Mouse (Mus musculus) heart, postnatal 4 days (tissue): Measurements from ENCODE around the gene Fkbp5. TPM values are rescaled to one million over a fixed set of nuclear protein-coding genes. Genes with fewer than 3 reads are reported as not detected.

Experiments used
- DNase-seq: peaks from one replicate; pipeline ENCODE4 v3.0.0; 2021
- total RNA-seq, 2 experiments: library from RNA; stranded (reverse); gene quantifications; 2 replicates each; pipeline ENCODE4 v1.2.3; 2021

Gene Fkbp5
- total RNA-seq, 2 experiments from 2014 or later = 21.4 to 22.0 TPM

DNA sequence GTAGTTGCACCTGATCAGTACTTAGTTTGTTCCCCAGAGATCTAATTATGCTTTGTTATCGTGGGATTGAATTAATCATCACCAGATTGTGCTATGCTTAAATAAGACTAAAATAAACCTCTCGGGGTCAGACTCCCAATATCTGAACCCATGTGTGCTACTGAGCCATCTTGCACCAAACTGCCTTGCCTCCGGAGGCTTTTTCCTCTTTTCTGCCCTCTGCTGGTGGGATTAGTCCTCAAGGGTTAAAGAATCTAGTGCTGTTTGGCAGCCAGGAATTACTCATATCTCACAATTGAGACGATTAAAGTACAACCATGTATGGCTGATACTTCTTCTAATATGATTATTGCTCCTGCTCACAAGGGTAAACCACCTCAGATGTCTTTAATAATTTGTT is 62.2 kb downstream of the Fkbp5 start:
- DNase-seq = peak; percentile 68

DNA sequence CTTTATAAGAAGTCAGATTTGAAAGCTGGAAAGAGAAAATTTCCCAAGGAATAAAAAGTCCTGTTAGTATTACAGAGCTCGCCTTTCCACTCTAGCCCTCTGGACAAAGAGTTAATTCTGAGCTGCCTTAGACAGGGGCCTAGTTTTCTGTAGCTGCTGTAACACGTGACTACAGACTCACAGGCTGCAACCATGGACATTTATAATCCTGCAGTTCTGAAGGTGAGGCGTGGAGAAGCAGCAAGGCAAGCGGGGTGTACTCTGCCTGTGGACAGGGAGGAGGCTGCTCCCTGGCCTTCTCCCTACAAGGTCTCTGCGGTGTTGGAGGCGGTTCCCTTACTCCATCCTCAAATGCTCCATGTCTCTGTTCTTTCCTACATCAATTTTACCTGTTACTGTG is 64.4 kb downstream of the Fkbp5 start:
- no peak for DNase-seq

DNA sequence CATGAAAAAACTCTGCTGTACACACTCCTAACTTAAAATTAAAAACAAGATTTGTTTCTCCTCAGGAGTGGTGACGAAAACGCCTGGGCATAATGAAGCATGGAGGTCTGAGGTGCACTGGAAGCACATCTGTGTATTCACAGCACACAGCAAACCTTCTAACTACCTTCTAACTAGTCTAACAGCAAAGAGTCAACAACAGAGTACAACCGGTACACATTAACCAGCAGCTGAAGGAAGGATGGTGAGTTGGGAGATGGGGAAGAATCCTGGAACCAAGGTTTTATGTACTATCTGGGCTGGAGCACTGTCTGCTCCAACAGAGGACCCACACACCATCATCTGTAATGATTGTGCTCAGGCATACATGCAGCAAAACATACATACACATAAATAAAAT is 65.4 kb downstream of the Fkbp5 start:
- DNase-seq = no peak

DNA sequence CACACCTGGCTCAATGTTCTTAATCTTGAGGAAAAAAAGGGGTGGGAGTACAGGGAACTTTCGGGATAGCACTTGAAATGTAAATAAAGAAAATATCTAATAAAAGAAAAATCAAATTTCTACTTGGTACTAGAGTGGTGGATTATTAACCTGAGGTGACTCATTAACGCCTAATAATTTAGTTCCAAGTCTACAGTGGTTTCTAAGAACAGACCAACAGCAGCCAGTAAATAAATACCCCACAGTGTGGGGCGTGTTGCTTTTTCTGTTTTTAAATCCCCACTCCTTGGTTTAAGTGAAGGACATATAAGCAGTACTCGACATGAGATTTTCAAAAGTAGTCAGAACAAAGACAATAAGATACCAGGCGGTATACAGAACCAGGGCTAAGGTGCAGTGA is 65.8 kb downstream of the Fkbp5 start:
- DNase-seq = no peak

DNA sequence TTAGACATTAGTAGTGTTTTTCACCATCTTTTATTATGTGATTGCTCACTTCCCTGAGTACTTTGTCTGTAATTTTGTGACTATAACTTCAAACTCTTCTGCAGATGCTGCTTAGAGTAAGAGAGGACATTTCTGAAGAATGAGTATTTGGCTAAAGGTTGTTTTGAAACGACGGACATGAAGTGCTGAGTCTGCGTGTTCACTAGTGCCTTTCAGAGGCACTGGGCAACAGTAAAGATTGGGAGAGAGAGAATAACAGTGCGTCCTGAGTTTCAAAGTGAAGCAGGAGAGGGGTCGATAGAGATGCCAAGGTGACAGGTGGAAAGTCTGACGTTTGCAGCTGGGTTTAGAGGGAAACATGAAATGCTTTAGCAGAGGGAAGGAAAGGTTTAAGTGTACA is 69.1 kb downstream of the Fkbp5 start:
- DNase-seq = no peak

- DNase-seq = no peak
Observed at GRCm38 (mm10) chr17:28447789-28448188, 69.5 kb downstream of the Fkbp5 start.

GRCm38 (mm10) chr17:28446820-28447168 is 70.5 kb downstream of the Fkbp5 start:
- no peak for DNase-seq

- no peak for DNase-seq
Observed at GRCm38 (mm10) chr17:28445886-28446819, 71.2 kb downstream of the Fkbp5 start.

DNA sequence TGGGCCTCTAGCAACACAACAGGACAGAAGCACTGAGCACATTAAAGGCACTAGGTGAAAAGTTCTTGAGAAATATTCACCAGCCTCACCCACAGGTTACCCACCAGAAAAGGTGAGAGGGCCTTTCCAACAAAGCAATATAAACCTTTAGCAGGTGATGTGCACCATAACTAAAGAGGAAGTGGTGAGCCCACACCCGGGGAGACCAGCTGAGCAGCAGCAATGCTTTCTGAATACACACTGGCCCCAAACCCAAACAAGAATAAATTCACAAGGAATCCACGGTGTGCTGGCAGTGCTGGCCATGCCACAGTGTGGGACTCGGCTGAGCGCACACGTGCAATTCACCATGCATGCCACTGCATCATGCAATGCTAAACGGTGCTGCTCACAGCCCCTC is 74.7 kb downstream of the Fkbp5 start:
- no peak for DNase-seq

- no peak for DNase-seq
Observed at GRCm38 (mm10) chr17:28438342-28439115, 78.8 kb downstream of the Fkbp5 start.

GRCm38 (mm10) chr17:28437938-28438337 is 79.4 kb downstream of the Fkbp5 start:
- DNase-seq = no peak

- DNase-seq = no peak
Observed at GRCm38 (mm10) chr17:28434921-28435485, 82.3 kb downstream of the Fkbp5 start.

- no peak for DNase-seq
Observed at GRCm38 (mm10) chr17:28433029-28433428, 84.3 kb downstream of the Fkbp5 start.

DNA sequence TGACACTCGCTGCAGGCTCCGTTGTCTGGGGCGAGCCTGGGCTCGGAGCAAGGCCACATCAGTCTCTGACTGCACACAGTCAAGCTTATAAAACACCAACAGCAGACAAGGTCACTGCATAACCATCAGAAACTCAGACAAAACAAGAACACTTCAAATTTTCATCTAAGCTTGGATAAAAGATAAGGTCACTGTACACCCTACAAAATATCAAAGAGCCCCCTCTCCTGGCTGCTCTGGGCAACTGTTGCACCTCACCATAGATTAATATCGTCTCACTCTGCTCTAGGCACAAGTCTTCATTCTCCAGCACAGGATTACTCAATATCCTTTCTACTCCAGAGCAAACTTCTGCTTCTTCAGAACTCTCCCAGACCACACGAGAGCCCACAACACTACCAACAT is 85.4 kb downstream of the Fkbp5 start:
- no peak for DNase-seq

- no peak for DNase-seq
Observed at GRCm38 (mm10) chr17:28431038-28431437, 86.3 kb downstream of the Fkbp5 start.

- DNase-seq = peak; percentile 67
Observed at GRCm38 (mm10) chr17:28428474-28429258, 88.7 kb downstream of the Fkbp5 start.

DNA sequence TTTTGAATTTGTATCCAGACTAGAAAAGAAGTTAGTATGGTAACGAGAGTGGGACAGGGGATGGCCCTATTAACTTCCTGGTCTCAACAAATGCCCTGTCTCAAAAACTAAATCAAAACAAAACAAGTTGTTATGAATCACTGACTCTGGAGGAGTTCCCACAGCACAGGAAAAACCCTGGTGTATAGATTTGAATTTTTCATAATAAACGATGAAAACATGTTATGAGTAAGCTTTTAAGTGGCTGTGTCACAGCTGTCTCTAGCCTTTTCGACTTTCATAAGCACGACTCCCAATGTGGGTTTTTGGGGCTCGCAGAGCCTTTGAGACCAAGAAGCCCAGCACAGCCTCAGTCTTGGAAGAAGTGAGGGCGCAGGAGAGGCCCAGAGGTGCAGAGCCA is 89.7 kb downstream of the Fkbp5 start:
- DNase-seq = no peak

DNA sequence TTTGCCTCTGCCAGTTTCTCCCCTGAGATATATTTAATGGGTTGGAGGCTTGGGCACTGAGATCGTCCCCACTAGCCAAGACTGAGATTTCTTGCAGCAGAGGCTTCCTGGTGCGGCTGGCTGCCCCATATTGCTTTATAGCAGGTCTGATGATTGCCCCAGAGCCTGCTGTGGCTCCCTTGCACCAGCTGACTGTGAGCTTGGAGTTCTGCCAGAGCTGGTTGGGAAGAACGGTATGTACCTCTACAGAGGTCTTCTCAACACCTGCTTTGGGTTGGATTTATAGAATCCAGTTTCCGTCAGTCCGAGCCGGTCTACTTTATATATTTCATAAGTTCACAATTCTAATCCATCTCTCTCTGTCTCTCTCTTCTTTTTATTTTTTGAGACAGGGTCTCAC is 93.0 kb downstream of the Fkbp5 start:
- peak; percentile 66 for DNase-seq

DNA sequence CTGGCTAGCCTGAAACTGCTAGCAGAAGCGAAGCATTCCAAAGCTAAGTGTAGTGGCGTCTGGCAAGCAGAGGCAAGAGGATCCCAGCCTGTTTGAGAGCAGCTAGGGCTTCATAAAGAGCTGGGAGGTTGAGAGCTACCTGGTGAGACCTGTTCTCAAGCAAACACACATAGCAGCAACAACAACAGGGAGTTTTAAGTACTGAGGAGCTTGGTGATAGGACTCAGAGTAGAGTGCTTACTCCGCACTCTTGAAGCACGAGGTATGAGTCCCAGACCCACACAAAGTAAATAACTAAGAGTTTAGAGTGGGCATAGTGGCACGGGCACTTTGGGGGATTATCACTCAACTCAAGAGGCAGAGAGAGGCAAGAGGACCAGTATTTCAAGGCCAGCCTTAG is 96.3 kb downstream of the Fkbp5 start:
- no peak for DNase-seq

DNA sequence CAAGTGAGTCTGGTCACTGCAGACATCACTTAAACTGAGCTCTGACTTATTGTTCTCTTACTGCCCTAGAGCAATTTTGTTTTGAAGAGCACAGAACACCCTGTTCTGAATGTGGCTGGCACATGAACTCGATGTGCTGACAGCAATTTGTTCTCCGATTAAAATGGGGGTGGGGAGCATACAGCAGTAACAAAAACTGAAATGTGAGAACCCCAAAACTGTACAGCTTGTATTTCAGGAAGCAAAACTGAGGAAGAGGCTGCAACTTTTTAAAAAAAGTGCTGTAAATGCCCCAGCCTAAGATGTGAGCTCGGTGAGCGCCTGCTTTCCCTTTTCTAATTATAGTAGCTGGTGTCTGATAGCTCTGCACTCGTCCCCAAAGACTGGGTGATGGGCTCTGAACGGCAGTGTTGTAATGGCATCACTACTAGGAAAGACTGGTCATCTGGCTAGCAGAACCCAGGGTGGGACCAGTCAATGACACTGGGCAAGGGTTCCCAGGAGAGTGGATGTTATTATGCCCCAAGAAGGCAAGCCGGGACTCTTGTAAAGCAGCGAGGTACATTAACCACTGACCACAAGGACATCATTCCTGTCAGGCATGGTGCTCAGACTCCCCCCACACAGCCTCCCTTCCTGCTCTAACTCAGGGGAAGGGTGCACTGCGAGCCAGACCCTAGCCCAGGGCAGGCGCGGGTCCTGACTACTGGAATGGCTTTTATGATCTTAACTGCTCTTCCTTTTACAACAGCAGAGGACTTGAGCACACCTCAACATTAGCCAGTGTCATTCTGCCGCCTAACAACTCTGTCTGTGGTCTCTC is 96.9 kb downstream of the Fkbp5 start:
- DNase-seq = peak; percentile 38

GRCm38 (mm10) chr17:28419636-28420035 is 97.7 kb downstream of the Fkbp5 start:
- DNase-seq = no peak

GRCm38 (mm10) chr17:28418954-28419353 is 98.4 kb downstream of the Fkbp5 start:
- DNase-seq = peak; percentile 20
